Mouse (Mus musculus) MEL (cell line): ENCODE data around the gene Stom.

Source experiments
- CHD1 ChIP-seq: IDR thresholded peaks from 2 replicates; pipeline ENCODE4 v1.6.1; 2012; ENCODE audit warnings: low read depth, mild to moderate bottlenecking, inconsistent platforms, low read length, improper control_type of control experiment
- CTCF ChIP-seq, 3 experiments: IDR thresholded peaks in 2 of 3; conservative IDR thresholded peaks in 1 of 3; 2 replicates each; pipeline ENCODE4 v1.5.1; 2011 to 2012; ENCODE audit warnings: low read length in 3 of 3, low read depth in 2 of 3, mild to moderate bottlenecking in 2 of 3, improper control_type of control experiment in 1 of 3, inconsistent platforms in 1 of 3, mixed read lengths in 1 of 3, moderate library complexity in 1 of 3; ENCODE audit not compliant: control insufficient read depth in 1 of 3, insufficient read depth in 1 of 3, poor library complexity in 1 of 3, severe bottlenecking in 1 of 3
- JUND ChIP-seq: IDR thresholded peaks from 2 replicates; pipeline ENCODE4 v1.6.1; 2011; ENCODE audit warnings: low read depth, mild to moderate bottlenecking, improper control_type of control experiment, low read length
- MAFK ChIP-seq: IDR thresholded peaks from 2 replicates; pipeline ENCODE4 v1.6.1; 2011; ENCODE audit warnings: low read depth, mild to moderate bottlenecking, low read length, improper control_type of control experiment, borderline replicate concordance
- POLR2A ChIP-seq, 2 experiments: IDR thresholded peaks; 2 replicates each; pipeline ENCODE4 v1.6.1; 2011 to 2012; ENCODE audit warnings: low read length in 2 of 2, mild to moderate bottlenecking in 2 of 2, control low read depth in 1 of 2, improper control_type of control experiment in 1 of 2, low read depth in 1 of 2, moderate library complexity in 1 of 2; ENCODE audit not compliant: control insufficient read depth in 1 of 2, insufficient read depth in 1 of 2, poor library complexity in 1 of 2

DNA sequence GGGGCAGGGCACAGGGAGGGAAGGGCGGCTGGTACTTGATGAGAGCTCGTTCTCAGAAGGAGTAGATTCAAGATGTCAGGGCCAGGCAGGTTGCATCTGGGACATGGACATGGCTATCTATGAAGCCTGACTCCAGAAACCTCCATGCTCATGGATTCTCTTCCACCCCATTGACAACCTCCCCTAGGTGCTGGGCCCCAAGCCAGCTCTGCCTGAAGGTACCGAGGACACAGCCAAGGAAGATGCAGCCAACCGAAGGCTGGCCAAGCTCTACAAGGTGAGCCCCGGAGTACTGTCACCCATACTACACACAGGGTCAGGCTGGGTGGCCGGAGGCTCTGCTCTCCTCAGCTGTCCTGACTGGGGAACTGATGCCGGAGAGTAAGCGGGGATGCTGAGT, 43.5 kb downstream of the Stom start:
- TF ChIP-seq CTCF (IDR thresholded peaks at IDR 0.05 in 2 of 3, conservative IDR thresholded peaks at IDR 0.05 in 1 of 3; ENCODE audit: control insufficient read depth in 1 of 3, insufficient read depth in 1 of 3, low read depth in 2 of 3, low read length in 3 of 3, poor library complexity in 1 of 3, severe bottlenecking in 1 of 3): no peak
- TF ChIP-seq CHD1: no peak
- no peak for TF ChIP-seq JUND
- no peak for TF ChIP-seq POLR2A (IDR thresholded peaks at IDR 0.05; ENCODE audit: control insufficient read depth in 1 of 2, insufficient read depth in 1 of 2, low read depth in 1 of 2, low read length in 2 of 2, poor library complexity in 1 of 2)
- TF ChIP-seq MAFK: no peak
